Mouse (Mus musculus) spleen, adult 2 months (tissue): Measurements from ENCODE around the gene Ntm.

Experiments
- CTCF ChIP-seq: fragments of 200-500 bp; IDR thresholded peaks from 2 replicates; pipeline ENCODE4 v1.5.1; 2011; ENCODE audit warnings: mild to moderate bottlenecking, inconsistent platforms; ENCODE audit not compliant: insufficient read depth, insufficient read length, insufficient replicate concordance; ENCODE audit errors: extremely low read depth
- POLR2A ChIP-seq: fragments of 200-500 bp; IDR thresholded peaks from 2 replicates; pipeline ENCODE4 v1.6.1; 2011; ENCODE audit warnings: low read depth, low read length, inconsistent platforms

DNA sequence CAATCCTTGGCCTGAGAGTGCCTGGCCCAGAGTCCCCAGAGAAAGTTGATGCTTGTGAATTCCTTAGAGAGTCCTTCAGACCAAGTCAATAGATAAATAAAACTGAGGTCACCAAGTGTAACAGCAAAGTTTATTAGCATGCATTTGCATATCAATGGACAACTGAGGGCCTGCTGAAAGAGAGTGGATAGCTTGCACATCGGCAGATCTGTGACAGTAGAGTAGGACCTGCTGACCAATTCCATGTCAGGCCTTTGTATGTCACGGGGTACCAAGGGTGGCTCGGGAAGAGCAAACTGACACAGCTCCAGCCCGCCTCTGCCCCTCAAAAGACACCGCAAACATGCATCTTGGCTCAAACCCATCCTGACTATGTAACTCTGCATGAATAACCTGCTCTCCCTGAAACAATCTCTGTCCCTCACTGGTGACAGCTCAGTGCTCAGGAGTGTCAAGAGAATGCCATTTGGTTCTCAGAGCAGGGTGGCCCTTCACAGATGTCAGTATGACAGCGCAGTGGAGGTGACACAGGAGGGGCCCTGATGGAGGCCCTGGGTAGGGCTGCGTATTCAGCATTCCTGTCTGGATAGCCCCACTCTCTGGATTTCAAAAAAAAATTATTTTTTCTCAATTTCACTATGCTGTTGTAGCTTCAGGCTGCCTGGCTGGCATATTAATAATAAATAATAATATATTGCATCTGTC lies 305.0 kb downstream of the Ntm start:
- TF ChIP-seq POLR2A, result no peak
- no peak for TF ChIP-seq CTCF
